Mouse (Mus musculus) cerebellum, adult 11 months (tissue): Measurements from ENCODE around the gene Ydjc.
"Not testable (repeated sequence)": the region's sequence is repeated elsewhere in the genome, so short reads cannot be mapped to it uniquely, and the experiment has no call there.

Source experiments
- DNase-seq: peaks from one replicate; pipeline ENCODE4 v3.0.0; 2022

Ydjc gene

GRCm38 (mm10) chr16:17165478-17165877 lies 21.1 kb downstream of the Ydjc start:
- not testable (repeated sequence) for DNase-seq

- DNase-seq = no peak
These were observed 22.8 kb downstream of the Ydjc start for GRCm38 (mm10) chr16:17167179-17167578.

- no peak for DNase-seq
These were observed 23.6 kb downstream of the Ydjc start for GRCm38 (mm10) chr16:17168049-17168448.

GRCm38 (mm10) chr16:17175765-17176164 lies 31.3 kb downstream of the Ydjc start:
- DNase-seq = no peak

GRCm38 (mm10) chr16:17177623-17178170 lies 33.3 kb downstream of the Ydjc start:
- DNase-seq = no peak

GRCm38 (mm10) chr16:17179706-17180105 lies 35.3 kb downstream of the Ydjc start:
- DNase-seq = no peak

- DNase-seq = no peak
These were observed 37.0 kb downstream of the Ydjc start for GRCm38 (mm10) chr16:17181382-17181781.

- no peak for DNase-seq
These were observed 37.7 kb downstream of the Ydjc start for GRCm38 (mm10) chr16:17182136-17182535.

- DNase-seq = no peak
These were observed 38.6 kb downstream of the Ydjc start for GRCm38 (mm10) chr16:17183003-17183402.

GRCm38 (mm10) chr16:17185475-17185874 lies 41.1 kb downstream of the Ydjc start:
- no peak for DNase-seq

GRCm38 (mm10) chr16:17193823-17194222 lies 49.4 kb downstream of the Ydjc start:
- DNase-seq = no peak

GRCm38 (mm10) chr16:17200121-17200952 lies 55.9 kb downstream of the Ydjc start:
- DNase-seq = no peak

GRCm38 (mm10) chr16:17200953-17201707 lies 56.7 kb downstream of the Ydjc start:
- DNase-seq = peak; percentile 77

- DNase-seq = no peak
These were observed 57.6 kb downstream of the Ydjc start for GRCm38 (mm10) chr16:17201977-17202376.

GRCm38 (mm10) chr16:17202549-17202948 lies 58.1 kb downstream of the Ydjc start, which contains the start of gene Ube2l3:
Gene Ube2l3, minus strand, starts transcription at chr16:17202649.
- DNase-seq = no peak

- DNase-seq = no peak
These were observed 60.6 kb downstream of the Ydjc start for GRCm38 (mm10) chr16:17204990-17205389.

- peak; percentile 74 for DNase-seq
These were observed 64.3 kb downstream of the Ydjc start, which contains the start of gene Rimbp3 for GRCm38 (mm10) chr16:17208389-17209361. Gene Rimbp3, plus strand, starts transcription at chr16:17208603.

GRCm38 (mm10) chr16:17209404-17209960 lies 65.1 kb downstream of the Ydjc start:
- DNase-seq = no peak
